Mouse (Mus musculus): ENCODE results near the gene Lbr.

Gene Lbr

DNA sequence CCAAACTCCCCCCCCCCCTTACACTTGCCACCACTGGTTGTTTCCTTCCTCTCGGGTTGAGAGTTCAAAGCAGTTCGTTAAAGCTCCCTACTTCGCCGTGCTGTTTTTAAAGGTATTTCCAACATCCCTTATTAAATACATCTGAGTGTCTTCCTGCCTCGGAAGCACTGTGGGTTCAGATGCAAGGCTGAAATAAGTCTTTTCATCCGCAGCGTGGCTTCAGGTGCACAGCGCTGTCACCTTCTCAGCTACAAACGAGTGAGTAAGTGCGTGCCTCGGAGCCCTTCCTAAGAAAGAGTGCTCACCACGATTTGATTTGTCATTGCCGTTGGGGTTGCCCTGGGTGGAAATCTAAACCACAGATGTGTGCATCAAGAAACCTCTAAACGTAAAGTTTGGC, at the start of gene Lbr:
TSS of gene Lbr (minus strand) at position 266 of the 400 bp plus-strand sequence.
- DNase-seq (ENCODE audit: low read depth, low spot score) = no peak

DNA sequence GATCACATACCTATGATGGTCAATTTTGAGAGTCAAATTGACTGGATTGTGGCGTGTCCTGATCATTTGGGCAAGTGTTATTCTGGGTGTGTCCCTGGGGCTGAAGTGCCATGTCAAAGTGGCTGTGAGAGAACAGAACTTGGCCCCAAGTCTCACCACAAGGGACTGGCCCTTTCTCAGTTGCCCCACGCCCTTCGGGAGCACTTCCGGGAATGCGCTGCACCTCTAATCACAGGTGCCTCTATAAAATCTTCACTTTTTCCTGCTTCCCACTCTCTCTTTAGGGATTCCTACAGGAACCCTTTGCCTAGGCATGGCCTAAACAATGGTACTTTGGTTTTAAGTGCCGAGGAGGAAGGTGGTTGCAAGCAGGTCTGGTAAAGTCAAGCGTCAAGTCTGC, 46.8 kb upstream of the Lbr start:
- no peak for DNase-seq (ENCODE audit: low read depth, low spot score)

DNA sequence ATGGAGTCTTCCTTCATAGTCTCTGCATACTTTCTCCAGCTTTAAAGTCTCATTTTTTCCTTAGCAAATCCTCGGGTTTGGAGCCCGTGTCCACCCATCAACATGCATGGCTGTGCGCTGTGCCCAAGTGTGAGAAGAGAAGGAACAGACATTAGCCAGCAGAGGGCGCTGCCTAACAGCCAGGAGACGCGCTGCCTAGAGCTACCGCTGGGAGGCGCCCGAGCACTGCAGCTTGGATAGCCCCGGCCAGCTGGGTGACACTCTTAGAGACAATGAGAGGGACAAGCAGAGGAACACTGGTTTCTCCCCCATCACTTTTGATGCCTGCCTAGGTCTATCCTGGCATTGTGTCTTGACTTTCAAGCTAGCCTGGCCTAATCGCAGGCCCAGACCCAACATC, 46.0 kb upstream of the Lbr start:
- peak; percentile 71 for DNase-seq (ENCODE audit: low read depth, low spot score)

DNA sequence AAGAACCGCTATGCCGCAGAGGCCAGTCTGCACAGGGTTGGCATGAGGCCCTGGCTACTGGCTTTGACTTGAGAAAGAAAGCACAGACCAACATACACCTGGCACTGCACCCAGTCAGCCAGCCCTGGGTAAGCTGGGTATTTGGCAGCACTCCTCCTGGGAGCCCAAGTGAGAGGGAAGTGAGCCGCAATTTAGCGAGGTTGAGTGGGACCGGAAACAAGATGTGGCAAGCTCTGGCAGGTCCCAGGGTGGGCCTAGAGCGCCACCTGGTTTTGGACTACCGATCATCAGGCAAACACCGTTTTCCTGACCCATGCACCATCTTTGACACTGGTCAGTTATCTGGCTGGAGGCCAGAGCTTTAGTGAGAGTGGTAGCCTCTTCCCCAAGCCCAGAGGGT, 38.7 kb upstream of the Lbr start:
- no peak for DNase-seq (ENCODE audit: low read depth, low spot score)

DNA sequence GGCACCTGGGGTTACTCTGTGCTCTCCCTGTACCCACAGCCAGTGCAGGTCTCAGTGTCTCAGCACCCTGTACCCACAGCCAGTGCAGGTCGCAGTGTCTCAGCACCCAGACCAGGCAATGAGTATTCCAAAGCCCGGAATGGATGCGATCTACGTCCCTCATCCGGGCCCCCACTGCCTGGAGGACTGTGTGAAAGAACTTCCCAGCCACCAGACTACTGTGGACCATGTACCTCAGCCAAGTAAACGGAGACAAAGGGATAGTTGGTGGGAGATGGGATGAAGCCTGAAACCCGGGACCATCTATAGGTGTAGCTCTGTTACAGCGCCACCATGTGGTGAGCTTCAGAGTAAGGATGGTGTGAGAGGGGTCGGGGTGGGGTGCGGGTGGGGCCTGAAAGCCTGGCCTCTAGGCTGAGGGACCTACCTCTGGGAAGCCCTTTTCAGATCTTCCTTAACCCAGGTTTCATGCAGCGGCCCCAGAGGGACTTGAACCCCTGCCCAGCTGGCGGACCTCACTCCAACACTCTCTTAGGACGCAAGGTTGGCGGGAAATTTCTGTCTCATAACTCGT, 38.0 kb upstream of the Lbr start:
- DNase-seq (ENCODE audit: low read depth, low spot score) = no peak

DNA sequence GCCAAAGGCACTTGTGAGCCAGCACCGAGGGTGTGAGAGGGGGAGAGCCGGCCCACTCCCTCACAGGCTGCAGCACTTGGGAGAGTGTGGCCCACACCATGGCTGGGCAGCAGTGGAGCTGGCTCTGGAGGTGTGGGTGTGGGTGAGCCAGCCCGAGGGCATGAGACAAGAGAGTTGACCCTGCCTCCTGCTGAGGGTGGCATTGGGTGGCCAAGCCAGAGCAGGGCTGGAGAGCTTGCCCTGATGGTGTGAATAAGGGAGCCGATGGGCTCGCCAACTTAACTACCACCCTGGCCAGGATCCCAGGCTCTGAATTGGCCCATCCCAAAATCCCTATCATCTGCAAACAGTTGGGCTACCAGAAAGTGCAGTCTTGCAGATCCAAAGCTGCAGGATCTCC, 35.6 kb upstream of the Lbr start:
- DNase-seq (ENCODE audit: low read depth, low spot score) = no peak

DNA sequence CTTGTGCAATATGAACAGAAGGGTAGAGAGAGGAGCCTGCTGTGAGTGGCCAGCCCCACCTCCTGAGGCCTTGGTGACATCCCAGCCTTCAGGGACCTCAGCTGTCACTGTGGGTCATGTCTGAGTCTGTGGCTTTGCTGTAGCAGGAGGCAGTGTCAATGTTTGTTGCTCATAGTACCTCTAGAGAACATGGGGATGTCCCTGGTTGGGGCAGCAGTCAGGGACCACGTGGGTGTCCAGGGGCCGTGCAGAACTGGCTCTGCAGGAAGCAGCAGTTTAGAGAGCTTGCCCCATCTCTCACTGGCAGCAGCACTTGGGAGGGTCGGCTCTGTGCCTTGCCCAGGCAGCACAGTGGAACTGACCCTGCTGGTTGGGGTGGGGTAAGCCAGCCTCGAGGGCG, 34.2 kb upstream of the Lbr start:
- no peak for DNase-seq (ENCODE audit: low read depth, low spot score)

DNA sequence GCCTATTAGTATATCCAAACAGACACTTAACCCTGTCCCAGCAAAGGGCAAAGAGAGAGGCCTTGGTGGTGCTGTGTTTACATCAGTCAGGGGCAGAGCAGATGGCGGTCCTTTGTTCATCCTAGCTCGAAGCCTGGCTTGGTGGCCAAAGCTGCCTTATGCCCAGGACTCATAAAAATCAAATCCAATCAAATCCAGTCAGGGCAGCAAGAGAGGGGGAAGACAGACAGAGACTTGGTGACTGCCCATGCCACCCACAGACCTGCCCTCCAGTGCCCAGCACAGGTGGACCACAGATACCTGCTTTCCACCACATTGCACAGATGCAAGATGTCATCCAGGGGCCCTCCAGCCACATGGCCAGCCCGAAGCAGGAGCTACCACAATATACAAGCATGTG, 33.8 kb upstream of the Lbr start:
- DNase-seq (ENCODE audit: low read depth, low spot score) = no peak

DNA sequence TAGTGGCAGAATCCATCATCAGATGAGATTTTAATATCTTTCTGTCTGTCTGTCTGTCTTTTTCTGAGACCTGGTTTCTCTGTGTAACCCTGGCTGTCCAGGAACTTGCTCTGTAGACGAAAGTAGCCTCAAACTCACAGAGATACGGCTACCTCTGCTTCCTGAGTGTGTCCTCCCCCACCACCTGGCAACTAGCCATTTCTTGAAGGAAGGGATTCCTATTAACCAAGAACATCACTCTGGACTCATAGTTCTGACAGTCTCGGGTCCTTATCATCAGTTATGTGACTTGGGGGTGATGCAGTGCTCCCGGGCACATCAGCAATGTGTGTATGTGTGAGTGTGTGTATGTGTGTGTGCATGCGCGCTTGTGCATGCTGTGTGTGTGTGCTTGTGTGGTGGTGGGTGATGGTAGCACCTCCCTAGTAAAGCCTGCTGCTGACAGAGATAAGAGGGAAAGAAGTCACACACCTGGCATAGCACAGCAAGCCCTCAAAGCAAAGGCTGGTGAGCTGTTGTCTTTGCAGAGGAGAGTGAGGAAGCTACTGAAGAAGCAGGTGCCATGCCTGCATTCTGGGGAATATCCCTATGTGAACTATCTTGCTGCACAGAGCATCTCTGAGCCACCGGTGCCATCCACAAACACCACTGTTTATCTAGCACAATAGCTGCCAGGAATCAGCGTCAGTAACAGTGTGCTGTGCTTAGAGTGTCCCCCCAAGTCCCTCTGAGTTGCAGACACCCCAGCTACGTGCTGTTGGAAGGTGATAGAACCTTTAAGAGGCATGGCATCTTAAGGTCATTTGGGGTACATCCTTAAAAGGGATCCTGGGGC, 30.5 kb upstream of the Lbr start:
- no peak for DNase-seq (ENCODE audit: low read depth, low spot score)

DNA sequence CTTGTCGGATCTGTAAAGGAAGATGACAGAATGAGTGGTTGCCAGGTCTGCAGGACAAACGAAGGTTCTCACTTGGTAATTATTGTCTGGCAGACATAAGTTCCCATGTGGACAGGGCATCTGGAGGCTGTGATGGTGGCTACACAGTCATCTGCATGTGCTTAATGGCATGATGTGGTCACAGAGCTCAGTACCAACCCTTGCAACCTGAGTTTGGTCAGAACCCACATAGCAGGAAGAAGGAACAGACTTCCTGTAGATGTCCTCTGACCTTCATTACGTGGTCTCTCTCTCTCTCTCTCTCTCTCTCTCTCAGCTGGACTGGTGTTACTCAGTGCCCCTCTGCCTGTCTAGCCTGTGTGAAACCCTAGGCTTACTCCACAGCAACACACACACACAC, 29.8 kb upstream of the Lbr start:
- DNase-seq (ENCODE audit: low read depth, low spot score) = no peak

DNA sequence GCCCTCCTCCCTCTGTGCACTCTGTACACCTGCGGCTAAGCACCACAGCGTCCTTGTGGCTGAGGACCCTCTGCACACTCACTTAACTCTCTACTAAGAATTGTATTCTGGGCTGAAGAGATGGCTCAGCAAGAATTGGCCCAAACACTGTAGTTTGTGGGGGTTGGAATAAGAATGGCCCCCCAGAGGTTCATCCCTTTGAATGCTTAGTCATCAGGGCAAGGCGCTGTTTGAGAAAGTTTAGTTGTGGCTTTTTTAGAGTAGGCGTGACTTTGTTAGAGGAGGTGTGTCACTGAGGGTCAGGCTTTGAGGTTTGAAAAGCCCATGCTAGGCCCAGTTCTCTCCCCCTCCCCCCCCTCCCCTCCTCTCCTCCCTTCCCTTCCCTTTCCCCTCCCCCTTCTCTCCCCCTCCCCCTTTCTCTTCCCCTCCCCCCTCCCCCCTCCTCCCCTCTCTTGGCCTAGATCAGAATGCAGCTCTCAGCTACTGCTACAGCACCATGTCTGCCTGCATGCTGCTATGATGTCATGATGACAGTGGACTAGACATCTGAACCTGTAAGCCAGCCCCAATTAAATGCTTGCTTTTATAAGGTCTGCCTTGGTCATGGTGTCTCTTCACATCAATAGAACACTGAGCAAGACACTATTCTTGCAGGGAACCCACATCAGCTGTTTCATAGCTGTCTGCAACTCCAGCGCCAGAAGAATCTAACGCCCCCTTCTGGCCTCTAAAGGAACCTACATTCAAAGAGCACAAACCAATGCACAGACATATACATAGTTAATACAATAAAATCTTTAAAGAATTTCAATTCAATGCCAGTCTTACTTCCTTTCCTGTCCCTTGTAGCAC, 23.8 kb upstream of the Lbr start:
- DNase-seq (ENCODE audit: low read depth, low spot score) = no peak

DNA sequence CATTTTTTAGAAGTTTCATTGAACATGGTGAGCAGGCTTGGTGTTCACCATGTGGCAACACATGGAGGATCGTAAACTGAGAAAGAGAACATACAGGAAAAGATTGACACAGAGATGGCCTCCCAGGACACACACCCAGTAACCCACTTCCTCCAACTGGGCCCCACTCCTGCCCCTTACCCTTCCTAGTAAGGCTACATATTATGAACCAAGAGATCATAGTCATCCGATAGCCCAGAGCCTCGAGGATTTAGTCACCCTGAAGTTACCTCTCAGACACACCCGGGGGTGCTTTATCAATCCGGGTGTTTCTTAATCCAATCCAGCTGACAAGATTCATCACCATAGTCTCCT, 23.0 kb upstream of the Lbr start:
- DNase-seq (ENCODE audit: low read depth, low spot score) = no peak

DNA sequence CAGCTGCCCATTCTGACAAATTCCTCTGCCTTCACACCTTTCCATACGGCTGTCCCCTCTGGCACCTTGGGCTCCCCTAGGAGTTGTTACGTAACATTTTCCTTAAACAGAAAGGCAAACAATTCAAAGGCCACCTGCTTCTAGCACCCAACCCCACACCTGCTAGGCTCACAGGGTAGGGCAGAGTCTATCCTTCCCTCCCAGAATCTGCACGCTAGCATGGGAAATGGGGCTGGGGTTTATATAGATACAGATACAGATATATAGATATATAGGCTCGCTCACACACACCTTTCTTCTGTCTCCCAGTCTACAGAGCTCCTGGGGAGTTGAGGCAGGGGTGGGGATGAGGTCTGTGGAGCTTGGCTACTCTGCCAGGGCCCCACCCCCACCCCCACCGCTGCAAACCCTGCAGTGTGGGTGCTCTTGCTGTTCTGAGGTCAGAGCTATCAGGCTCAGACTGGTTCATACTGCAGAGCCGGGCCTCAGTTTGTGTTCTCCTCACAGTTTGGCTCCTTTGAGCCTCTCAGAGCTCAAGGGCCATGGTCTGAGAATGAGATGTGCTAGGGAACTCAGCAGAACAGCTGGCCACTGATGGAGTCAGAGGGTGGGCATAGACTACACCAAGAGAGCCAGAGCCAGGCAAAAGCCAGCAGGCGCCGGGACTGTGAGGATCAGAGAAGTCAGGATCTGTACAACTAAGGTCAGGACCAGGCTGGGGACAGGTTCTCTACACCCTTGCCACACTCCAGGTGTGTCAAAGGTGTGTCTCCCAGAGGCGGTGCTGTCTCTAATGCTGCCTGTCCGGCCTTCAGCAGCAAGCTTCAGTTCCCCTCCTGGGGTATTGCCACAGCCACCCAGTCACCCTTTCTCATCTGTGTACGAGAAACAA, 22.4 kb upstream of the Lbr start:
- DNase-seq (ENCODE audit: low read depth, low spot score) = no peak

DNA sequence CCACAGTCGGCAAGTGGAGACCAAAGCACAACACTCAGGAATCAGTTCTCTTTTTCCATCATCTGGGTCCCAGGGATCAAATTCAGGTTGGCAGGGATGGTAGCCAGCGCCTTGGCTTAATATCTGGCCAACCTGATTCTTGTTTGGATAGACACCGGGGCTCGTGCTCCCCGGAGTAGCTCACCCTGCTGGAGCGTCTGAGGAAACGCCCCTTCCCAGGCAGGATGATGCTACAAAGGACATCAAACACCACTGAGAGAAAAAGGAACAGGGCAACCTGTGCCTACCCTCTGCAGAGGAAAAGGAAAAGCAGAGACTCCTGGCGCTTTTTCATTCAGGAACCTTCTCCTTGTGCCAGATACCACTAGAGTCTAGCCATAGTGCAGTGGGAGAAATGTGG, 20.6 kb upstream of the Lbr start:
- DNase-seq (ENCODE audit: low read depth, low spot score) = no peak

DNA sequence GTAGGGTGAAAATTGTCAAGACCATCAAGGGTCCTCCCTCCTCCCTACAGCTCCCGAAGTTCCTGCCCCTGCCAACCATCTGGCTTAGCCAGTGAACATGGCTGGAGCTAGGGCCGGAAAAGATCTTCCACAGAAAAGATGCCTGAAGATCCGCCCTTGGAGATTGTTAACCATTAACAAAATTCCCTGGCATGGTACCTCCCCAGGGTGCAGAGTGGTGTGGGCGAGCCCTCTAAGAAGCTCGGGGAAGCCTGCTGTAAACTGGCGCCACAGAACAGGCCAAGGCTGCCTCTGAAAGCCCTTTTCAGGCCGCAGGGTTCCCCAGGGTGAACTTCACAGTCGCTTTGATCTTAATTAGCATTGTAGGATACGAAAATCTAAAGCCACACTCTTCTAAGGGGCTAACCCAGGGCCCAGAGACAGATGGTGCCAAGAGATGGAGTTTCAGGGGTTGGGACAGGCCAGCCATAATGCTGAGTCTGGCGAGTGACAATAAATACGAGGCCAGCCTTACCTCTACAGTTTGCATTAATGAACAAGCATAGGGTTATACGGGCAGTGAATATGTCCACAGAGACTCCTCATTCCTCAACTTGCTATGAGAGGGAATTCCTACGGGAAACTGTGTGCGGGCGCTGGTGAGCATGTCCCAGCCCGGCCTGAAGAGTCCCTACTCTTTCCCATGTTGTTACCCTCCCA, 20.0 kb upstream of the Lbr start:
- no peak for DNase-seq (ENCODE audit: low read depth, low spot score)

DNA sequence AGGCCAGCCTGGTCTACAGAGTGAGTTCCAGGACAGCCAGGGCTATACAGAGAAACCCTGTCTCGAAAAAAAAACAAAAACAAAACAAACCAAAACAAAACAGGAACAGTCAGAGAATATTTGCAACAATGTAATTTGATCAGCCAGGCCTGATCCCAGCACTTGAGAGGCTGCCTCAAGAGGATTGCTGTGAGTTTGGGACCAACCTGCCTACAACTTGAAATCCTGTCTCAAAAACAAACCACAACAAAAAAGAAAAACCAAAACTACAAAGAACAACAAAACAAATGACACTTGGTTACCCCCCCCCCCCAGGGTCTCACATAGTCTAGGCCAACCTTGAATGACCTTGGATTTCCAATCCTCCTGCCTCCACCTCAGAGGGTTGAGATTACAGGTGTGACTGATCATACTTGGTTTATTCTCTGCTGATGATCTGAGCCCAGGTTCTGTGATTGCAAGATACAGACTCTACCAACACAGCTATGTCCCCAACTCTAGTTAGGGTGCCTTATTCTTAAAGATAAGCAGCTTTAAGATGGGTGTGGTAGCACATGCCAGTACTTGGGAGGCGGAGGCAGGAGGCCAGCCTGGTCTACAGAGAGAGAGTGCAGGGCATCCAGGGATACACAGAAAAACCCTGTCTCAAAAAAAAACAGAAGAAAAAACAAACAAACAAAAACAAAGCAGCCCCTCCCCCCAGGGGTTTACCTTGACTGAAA, 18.5 kb upstream of the Lbr start:
- no peak for DNase-seq (ENCODE audit: low read depth, low spot score)

DNA sequence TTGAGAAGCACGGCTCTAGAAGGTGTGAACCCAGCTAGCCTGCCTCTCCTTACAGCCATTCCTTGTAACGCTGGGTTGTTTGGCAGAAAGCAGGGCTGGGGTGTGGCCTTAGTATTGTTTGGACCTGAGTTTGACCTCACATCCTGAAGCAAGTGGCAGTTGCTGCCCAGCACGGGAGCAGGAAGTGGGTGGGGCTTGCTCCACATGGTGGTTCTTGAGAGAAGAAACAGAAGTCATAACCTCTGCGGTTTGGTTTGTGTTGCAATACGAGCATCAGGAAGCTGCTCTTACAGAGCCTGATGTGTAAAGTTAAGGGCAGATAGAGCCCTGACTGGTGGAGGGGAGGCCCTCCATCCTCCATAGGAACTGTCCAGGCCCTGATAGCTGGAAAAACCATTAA, 17.8 kb upstream of the Lbr start:
- no peak for DNase-seq (ENCODE audit: low read depth, low spot score)

DNA sequence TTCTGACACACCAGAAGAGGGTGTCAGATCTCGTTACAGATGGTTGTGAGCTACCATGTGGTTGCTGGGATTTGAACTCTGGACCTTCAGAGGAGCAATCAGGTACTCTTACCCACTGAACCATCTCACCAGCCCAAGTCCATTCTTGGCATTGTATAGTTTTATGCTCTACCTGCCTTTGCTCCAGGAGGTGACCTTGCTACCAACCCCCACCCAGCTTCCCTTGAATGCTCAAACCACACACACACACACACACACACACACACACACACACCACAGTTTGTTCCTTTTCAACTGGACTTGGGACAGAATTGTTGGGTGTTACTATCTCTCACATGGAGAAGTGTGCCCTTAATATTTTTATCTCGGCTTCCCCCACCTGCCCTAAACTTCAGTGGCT, 13.5 kb upstream of the Lbr start:
- no peak for DNase-seq (ENCODE audit: low read depth, low spot score)

DNA sequence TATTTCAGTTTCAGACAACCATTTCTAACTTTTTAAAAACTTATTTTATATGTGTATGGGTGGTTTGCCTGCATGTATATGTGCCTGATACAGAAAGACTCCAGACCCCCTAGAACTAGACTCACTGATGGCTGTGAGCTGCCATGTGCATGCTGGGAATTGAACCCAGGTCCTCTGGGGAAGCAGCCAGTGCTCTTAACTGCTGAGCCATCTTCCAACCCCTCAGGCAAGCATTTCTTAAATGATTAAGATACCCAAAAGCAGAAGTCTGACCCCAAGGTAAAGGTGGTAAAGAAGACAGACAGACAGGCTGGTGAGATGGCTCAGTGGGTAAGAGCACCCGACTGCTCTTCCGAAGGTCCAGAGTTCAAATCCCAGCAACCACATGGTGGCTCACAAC, 12.0 kb upstream of the Lbr start:
- no peak for DNase-seq (ENCODE audit: low read depth, low spot score)

DNA sequence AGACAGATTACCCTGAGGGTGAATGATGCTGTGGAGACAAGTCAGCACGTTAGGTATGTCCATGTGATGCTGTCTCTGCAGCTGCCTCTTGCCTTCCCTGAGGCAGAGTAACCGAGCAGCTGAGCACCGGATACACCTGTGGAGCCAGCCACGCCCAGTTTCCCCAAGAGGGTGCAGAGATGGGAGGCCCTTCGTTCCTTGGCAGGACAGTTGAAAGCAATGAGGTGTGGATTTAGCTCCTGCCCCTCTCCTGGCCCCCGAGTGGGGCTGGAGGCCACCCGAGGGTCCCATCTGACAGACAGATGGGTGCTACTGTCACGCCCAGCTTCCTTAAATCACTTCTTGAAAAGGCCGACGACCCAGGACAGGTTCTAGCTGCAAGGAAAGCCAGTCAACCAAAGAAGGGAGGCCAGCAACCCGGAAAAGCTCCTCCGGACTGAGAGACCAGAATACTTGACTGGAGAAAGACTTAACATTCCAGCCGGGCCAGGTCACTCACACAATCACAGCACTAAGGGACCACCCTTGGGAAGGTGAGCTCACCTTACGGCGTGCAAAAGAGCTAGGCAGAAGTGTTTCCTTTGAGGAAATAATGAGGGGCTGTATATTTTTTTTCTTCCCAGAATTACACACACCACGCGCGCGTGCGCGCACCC, 10.4 kb upstream of the Lbr start:
- DNase-seq (ENCODE audit: low read depth, low spot score) = no peak
